Mouse (Mus musculus) forebrain, embryonic 14.5 days (tissue): Measurements from ENCODE around the gene Cuedc1. TPM values are rescaled to one million over a fixed set of nuclear protein-coding genes. Genes with fewer than 3 reads are reported as not detected.
A peak's percentile ranks its signal among the peaks of the same experiment; 100 is the strongest.
"Not testable (repeated sequence)": the region's sequence is repeated elsewhere in the genome, so short reads cannot be mapped to it uniquely, and the experiment has no call there.

Experiments used
- ATAC-seq: fragments of 200-750 bp; cut with Nextera tagmentation; 2 replicates; pipeline ENCODE4 v1.8.0; 2017; ENCODE audit warnings: mild to moderate bottlenecking, moderate library complexity
- DNase-seq: peaks from one replicate; pipeline ENCODE4 v3.0.0-alpha.2; 2015; ENCODE audit warnings: low spot score
- H3K27ac ChIP-seq: fragments of 300-500 bp; sonication (generic); 2 replicates; pipeline ENCODE4 v1.5.1; 2014; ENCODE audit warnings: low read depth, mild to moderate bottlenecking, control low read depth, low read length, moderate library complexity
- H3K27me3 ChIP-seq: fragments of 300-500 bp; sonication (generic); replicated peaks from 2 replicates; pipeline ENCODE4 v1.6.1; 2014; ENCODE audit warnings: low read length, control low read depth, mixed read lengths; ENCODE audit not compliant: control insufficient read depth, insufficient read depth
- H3K36me3 ChIP-seq: fragments of 300-500 bp; sonication (generic); 2 replicates; pipeline ENCODE4 v1.6.1; 2014; ENCODE audit warnings: low read length, control low read depth; ENCODE audit not compliant: control insufficient read depth, insufficient read depth
- H3K4me1 ChIP-seq: fragments of 300-500 bp; sonication (generic); 2 replicates; pipeline ENCODE4 v1.6.1; 2014; ENCODE audit warnings: antibody characterized with exemption, low read length, control low read depth; ENCODE audit not compliant: control insufficient read depth, insufficient read depth
- H3K4me2 ChIP-seq: fragments of 300-500 bp; sonication (generic); 2 replicates; pipeline ENCODE4 v1.6.1; 2014; ENCODE audit warnings: mild to moderate bottlenecking, control low read depth, low read length
- H3K4me3 ChIP-seq: fragments of 300-500 bp; sonication (generic); 2 replicates; pipeline ENCODE4 v1.5.1; 2014; ENCODE audit warnings: low read depth, low read length, control low read depth
- H3K9ac ChIP-seq: fragments of 300-500 bp; sonication (generic); 2 replicates; pipeline ENCODE4 v1.6.1; 2014; ENCODE audit warnings: mild to moderate bottlenecking, low read length, control low read depth, moderate library complexity
- H3K9me3 ChIP-seq: fragments of 300-500 bp; sonication (generic); replicated peaks from 2 replicates; pipeline ENCODE4 v1.6.1; 2016; ENCODE audit warnings: low read length, control low read depth, mixed read lengths; ENCODE audit not compliant: control insufficient read depth
- WGBS: fragments of 180-500 bp; shearing (Covaris S2); extraction: QIAGEN DNeasy Blood & Tissue Kit; methylation state at CpG from one replicate; pipeline ENCODE4 v1.1.7; 2014; 5-methylcytosine and 5-hydroxymethylcytosine counted together
- polyA plus RNA-seq: library from polyadenylated mRNA; unstranded; fragments of >200 nt; fragmentation: Nextera tagmentation; extraction: Ambion mirVana; gene quantifications from 2 replicates; pipeline ENCODE4 v1.2.1, GENCODE M21; 2014

The Cuedc1 gene
- polyA plus RNA-seq, 1 experiment from 2014 or later, result 13.0 TPM

- Histone ChIP-seq H3K4me3 (peak within 1 kb of the TSS; percentile 81), H3K4me2 (peak within 1 kb of the TSS; percentile 90), H3K36me3 (peaks cover 13% of the 10 kb centered on the region), H3K27me3 (no peaks in the 10 kb centered on the region), H3K9me3 (no peaks in the 10 kb centered on the region), H3K4me1 (peaks cover 13% of the 10 kb centered on the region), H3K27ac (peak within 1 kb of the TSS; percentile 65), H3K9ac (peak within 1 kb of the TSS; percentile 83)
- peak; percentile 95 for ATAC-seq
- WGBS, result under 1% methylated on average over 51 of the region's 51 CpGs
- DNase-seq, result peak; percentile 97
These were observed 106.1 kb downstream of the Cuedc1 start, which contains the start of gene Mrps23 for GRCm38 (mm10) chr11:88203712-88204532. Gene Mrps23, plus strand, starts transcription at chr11:88204388.

GRCm38 (mm10) chr11:88204593-88205368, 106.9 kb downstream of the Cuedc1 start:
- Histone ChIP-seq H3K27me3 (no peaks in the 10 kb centered on the region), H3K36me3 (peaks cover 21% of the 10 kb centered on the region), H3K27ac (peak overlapping the region; percentile 52; the same call in 1 of the 2 replicates), H3K9me3 (no peaks in the 10 kb centered on the region), H3K4me3 (peak overlapping the region; percentile 81), H3K4me1 (peaks cover 13% of the 10 kb centered on the region), H3K4me2 (peak overlapping the region; percentile 90), H3K9ac (peak overlapping the region; percentile 83)
- DNase-seq, result no peak
- peak; percentile 38 for ATAC-seq
- 33% methylated on average over 30 of the region's 30 CpGs for WGBS

- not testable (repeated sequence) for H3K9ac ChIP-seq, H3K9me3 ChIP-seq, ATAC-seq, H3K4me2 ChIP-seq, H3K4me3 ChIP-seq, DNase-seq, H3K27me3 ChIP-seq, H3K27ac ChIP-seq
- 86% methylated on average over 8 of the region's 8 CpGs for WGBS
- H3K4me1 ChIP-seq, result peaks cover 13% of the 10 kb centered on the region
- H3K36me3 ChIP-seq, result peaks cover 39% of the 10 kb centered on the region
These were observed 108.7 kb downstream of the Cuedc1 start for GRCm38 (mm10) chr11:88206576-88206975.

GRCm38 (mm10) chr11:88207697-88208096, 109.8 kb downstream of the Cuedc1 start:
- ATAC-seq (no peak), DNase-seq (no peak)
- Histone ChIP-seq H3K4me2 (no peak overlapping the region), H3K4me3 (no peak overlapping the region), H3K9ac (0 out of 2 replicates have a peak overlapping the region, but pooled peaks have one; percentile 13), H3K4me1 (peaks cover 13% of the 10 kb centered on the region), H3K9me3 (no peaks in the 10 kb centered on the region), H3K36me3 (peaks cover 47% of the 10 kb centered on the region), H3K27me3 (no peaks in the 10 kb centered on the region), H3K27ac (no peak overlapping the region)
- WGBS, result 93% methylated on average over 2 of the region's 2 CpGs

DNA sequence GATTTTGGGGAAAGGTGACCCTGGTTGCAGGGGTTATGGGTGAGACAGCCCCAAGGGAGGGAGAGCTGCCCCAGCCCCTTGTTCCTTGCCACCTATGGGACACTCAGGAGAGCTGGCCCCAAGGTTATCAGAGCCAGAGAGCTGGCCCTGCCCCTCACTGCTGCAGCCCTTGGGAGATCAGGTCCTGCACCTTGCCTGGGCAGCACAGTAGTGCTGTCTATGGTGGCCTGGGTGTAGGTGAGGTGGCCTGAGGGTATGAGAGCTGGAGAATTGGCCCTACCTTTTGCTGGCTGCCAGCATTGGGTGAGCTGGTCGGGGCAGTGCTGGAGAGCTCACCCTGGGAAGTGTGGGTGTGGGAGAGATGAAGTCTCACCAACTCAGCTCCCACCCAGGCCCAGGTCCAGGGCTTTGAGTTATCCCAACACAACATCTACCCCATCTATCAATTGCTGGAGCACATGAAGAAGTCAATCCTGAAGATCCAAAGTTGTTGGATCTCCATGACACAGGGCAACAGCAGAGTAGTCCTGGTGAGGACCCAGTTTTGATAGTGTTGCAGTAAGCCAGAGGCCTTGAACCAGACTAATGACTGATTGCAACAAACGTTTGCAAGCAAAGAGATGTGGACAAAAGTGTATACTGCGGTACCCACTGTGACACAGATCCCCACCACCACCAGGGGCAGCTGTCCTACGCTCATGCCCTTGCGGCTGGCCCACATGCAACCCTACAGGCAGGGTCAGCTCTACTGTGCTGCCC, 114.1 kb downstream of the Cuedc1 start:
- Histone ChIP-seq H3K4me2 (no peak overlapping the region), H3K9me3 (no peaks in the 10 kb centered on the region), H3K4me3 (no peak overlapping the region), H3K36me3 (peaks cover 46% of the 10 kb centered on the region), H3K27me3 (no peaks in the 10 kb centered on the region), H3K4me1 (no peaks in the 10 kb centered on the region; the same call in 1 of the 2 replicates), H3K27ac (no peak overlapping the region), H3K9ac (no peak overlapping the region)
- DNase-seq, result no peak
- WGBS, result 87% methylated on average over 5 of the region's 5 CpGs
- no peak for ATAC-seq

GRCm38 (mm10) chr11:88213757-88214156, 115.9 kb downstream of the Cuedc1 start:
- peaks cover 36% of the 10 kb centered on the region for H3K36me3 ChIP-seq
- H3K9me3 ChIP-seq, result no peaks in the 10 kb centered on the region
- ATAC-seq (no peak), DNase-seq (no peak)
- H3K4me2 ChIP-seq, result no peak overlapping the region
- no peaks in the 10 kb centered on the region for H3K27me3 ChIP-seq
- no peak overlapping the region for H3K27ac ChIP-seq
- H3K9ac ChIP-seq, result no peak overlapping the region
- 60% methylated on average over 6 of the region's 6 CpGs for WGBS
- H3K4me3 ChIP-seq, result no peak overlapping the region
- H3K4me1 ChIP-seq, result no peaks in the 10 kb centered on the region; the same call in 1 of the 2 replicates

DNA sequence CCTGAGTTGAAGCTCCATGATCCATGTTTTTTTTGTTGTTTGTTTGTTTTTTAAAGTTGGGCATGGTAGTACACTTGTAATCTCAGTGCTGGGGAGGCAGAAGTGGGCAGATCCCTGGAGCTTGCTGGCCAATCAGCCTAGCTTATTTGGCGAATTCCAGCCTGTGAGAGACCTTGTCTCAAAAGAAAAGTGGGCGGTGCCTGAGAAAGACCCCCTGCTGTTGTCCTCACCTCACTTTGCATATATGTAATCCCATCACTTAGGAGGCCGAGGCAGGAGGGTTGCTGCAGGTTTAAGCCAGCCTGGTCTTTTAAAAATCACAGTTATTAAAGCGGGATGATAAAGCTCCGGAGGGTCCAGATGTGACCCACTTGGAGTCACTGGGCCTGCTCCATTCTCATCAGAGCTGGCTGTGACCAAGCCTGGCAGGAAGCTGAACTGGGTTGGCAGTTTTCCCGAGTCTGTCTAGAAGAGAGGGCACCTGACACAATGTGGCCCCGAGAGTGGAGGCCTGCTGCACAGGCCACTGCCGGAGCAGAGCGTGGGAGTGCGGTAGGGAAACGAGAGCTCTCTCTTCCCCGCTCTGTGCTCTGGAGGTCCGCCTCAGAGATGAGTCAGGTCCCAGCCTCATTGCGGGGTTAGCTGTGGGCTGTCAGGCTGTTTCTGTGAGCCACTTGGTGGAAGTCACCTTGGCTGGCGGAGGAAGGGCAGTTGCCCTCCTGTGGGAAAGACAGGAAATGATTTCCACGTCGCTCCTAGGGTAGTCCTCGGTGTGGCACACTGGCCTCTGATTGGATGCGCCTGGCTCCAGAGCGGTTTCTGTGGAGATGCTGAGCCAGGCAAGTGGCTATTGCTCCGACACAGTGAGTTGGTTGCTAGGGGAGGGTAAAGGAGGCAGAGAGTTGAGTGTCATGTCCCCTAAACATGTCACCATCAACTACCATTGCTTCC, 117.3 kb downstream of the Cuedc1 start:
- H3K4me3 ChIP-seq, result no peak overlapping the region
- DNase-seq (no peak), ATAC-seq (peak; percentile 52)
- H3K4me2 ChIP-seq, result peak overlapping the region; percentile 29; the same call in 1 of the 2 replicates
- H3K9ac ChIP-seq, result peak overlapping the region; percentile 10; the same call in 1 of the 2 replicates
- H3K4me1 ChIP-seq, result no peaks in the 10 kb centered on the region; the same call in 1 of the 2 replicates
- no peak overlapping the region for H3K27ac ChIP-seq
- H3K27me3 ChIP-seq, result no peaks in the 10 kb centered on the region
- H3K9me3 ChIP-seq, result no peaks in the 10 kb centered on the region
- H3K36me3 ChIP-seq, result peaks cover 23% of the 10 kb centered on the region
- WGBS, result 63% methylated on average over 21 of the region's 21 CpGs
